ENCODE assay signal across 8 mouse cellular contexts in genomic region chr6:83121863-83122710, GRCm38 (mm10). TPM values are rescaled to one million over a fixed set of nuclear protein-coding genes. Genes with fewer than 3 reads are reported as not detected.
DNase-seq lines count a peak whose midpoint lies in the region; ATAC-seq and TF ChIP-seq lines count a peak whose summit lies in the region.

No protein-coding gene starts in this region.

- peak overlapping the region; percentile 95 for H3K4me2 ChIP-seq in hindbrain, embryonic 12.5 days (replicated peaks)

- peak overlapping the region; percentile 74 for H3K27ac ChIP-seq in spleen, adult 2 months (ENCODE audit: insufficient read depth, low read length)
- H3K27ac ChIP-seq in hindbrain, embryonic 12.5 days = peak overlapping the region; percentile 99

- ATAC-seq in hindbrain, embryonic 12.5 days (ENCODE audit: low FRiP score) = peak; percentile 11; the same call in 1 of the 2 replicates
- peak; percentile 30 for ATAC-seq in megakaryocyte, adult 5-6 weeks (ENCODE audit: poor library complexity, severe bottlenecking)

- TF ChIP-seq POLR2A in spleen, adult 2 months (IDR thresholded peaks at IDR 0.05; ENCODE audit: low read depth, low read length) = no peak

- H3K4me3 ChIP-seq in spleen, adult 2 months (ENCODE audit: extremely low read depth, insufficient read depth, insufficient read length) = peak overlapping the region; percentile 65
- H3K4me3 ChIP-seq in hindbrain, embryonic 12.5 days = peak overlapping the region; percentile 82

- H3K36me3 ChIP-seq in spleen, adult 2 months (ENCODE audit: control insufficient read depth, insufficient read depth, low read length) = peaks cover 1% of the 10 kb centered on the region
- peaks cover 27% of the 10 kb centered on the region for H3K36me3 ChIP-seq in hindbrain, embryonic 12.5 days

- H3K27me3 ChIP-seq in spleen, adult 2 months (ENCODE audit: control insufficient read depth, insufficient read depth, low read length) = no peaks in the 10 kb centered on the region
- H3K27me3 ChIP-seq in hindbrain, embryonic 12.5 days = no peaks in the 10 kb centered on the region

- peaks cover 26% of the 10 kb centered on the region for H3K4me1 ChIP-seq in spleen, adult 2 months (ENCODE audit: control insufficient read depth, insufficient read depth, insufficient read length)
- peaks cover 55% of the 10 kb centered on the region for H3K4me1 ChIP-seq in hindbrain, embryonic 12.5 days

- peak overlapping the region; percentile 97 for H3K9ac ChIP-seq in hindbrain, embryonic 12.5 days

- H3K9me3 ChIP-seq in hindbrain, embryonic 12.5 days (replicated peaks) = no peaks in the 10 kb centered on the region

- TF ChIP-seq CTCF in spleen, adult 2 months (IDR thresholded peaks at IDR 0.05; ENCODE audit: extremely low read depth, insufficient read depth, insufficient read length, insufficient replicate concordance) = no peak

- peak; percentile 64 for DNase-seq in gastrocnemius, postnatal 10 days
- DNase-seq in gastrocnemius, adult 18-20 months (ENCODE audit: low spot score) = no peak
- no peak for DNase-seq in spleen, adult 2 months (ENCODE audit: low read depth in 1 of 2, low spot score in 2 of 2)
- DNase-seq in spleen, postnatal 36 days (ENCODE audit: low spot score in 2 of 2) = no peak
- DNase-seq in retina, embryonic 14.5 days (ENCODE audit: low spot score) = no peak
- no peak for DNase-seq in layer of hippocampus, adult 11-12 months (ENCODE audit: low spot score)

- 4% methylated on average over 52 of the region's 52 CpGs for WGBS in spleen, adult 2 months
- whole genome bisulfite sequencing in hindbrain, embryonic 12.5 days = 2% methylated on average over 46 of the region's 52 CpGs

RNA-seq across cellular contexts. Expression of gene Wbp1, which starts 0.7 kb away (rescaled TPM):
- 10 to 100 TPM; 48.0 to 52.3 TPM for total RNA-seq in gastrocnemius, postnatal 10 days (2021)
- 10 to 100 TPM; 46.4 to 46.7 TPM for total RNA-seq in gastrocnemius, adult 18-20 months (2021)
- polyA plus RNA-seq in spleen, adult 2 months (2012; rRNA removed) = 83.4 and 95.3 TPM in 2 replicates
- polyA plus RNA-seq in hindbrain, embryonic 12.5 days (2016; fragmentation: Nextera tagmentation; extraction: Ambion mirVana) = 206 and 212 TPM in 2 replicates
- total RNA-seq in megakaryocyte, adult 5-6 weeks (2015) = 33.5 and 34.8 TPM in 2 replicates
- total RNA-seq in megakaryocyte, adult 5-6 weeks (2017) = 74.0 and 89.9 TPM in 2 replicates

RNA-seq across cellular contexts. Expression of gene Ino80b, which starts 3.1 kb away (rescaled TPM):
- 10 to 100 TPM; 13.1 to 15.2 TPM for total RNA-seq in gastrocnemius, postnatal 10 days (2021)
- 10 to 100 TPM; 15.6 to 15.7 TPM for total RNA-seq in gastrocnemius, adult 18-20 months (2021)
- 27.1 and 53.4 TPM in 2 replicates for polyA plus RNA-seq in spleen, adult 2 months (2012; rRNA removed)
- polyA plus RNA-seq in hindbrain, embryonic 12.5 days (2016; fragmentation: Nextera tagmentation; extraction: Ambion mirVana) = 19.6 and 19.9 TPM in 2 replicates
- 18.8 and 19.6 TPM in 2 replicates for total RNA-seq in megakaryocyte, adult 5-6 weeks (2015)
- 26.0 and 36.2 TPM in 2 replicates for total RNA-seq in megakaryocyte, adult 5-6 weeks (2017)

RNA-seq across cellular contexts. Expression of gene Mogs, which starts 6.8 kb away (rescaled TPM):
- 10 to 100 TPM; 11.0 to 15.7 TPM for total RNA-seq in gastrocnemius, postnatal 10 days (2021)
- total RNA-seq in gastrocnemius, adult 18-20 months (2021) = 1 to 10 TPM; 6.2 to 6.5 TPM
- polyA plus RNA-seq in spleen, adult 2 months (2012; rRNA removed) = 54.5 and 67.2 TPM in 2 replicates
- 42.6 TPM in 2 replicates for polyA plus RNA-seq in hindbrain, embryonic 12.5 days (2016; fragmentation: Nextera tagmentation; extraction: Ambion mirVana)
- total RNA-seq in megakaryocyte, adult 5-6 weeks (2015) = 17.5 and 21.6 TPM in 2 replicates
- total RNA-seq in megakaryocyte, adult 5-6 weeks (2017) = 33.4 and 38.7 TPM in 2 replicates

RNA-seq across cellular contexts. Expression of gene Rtkn, which starts 13.2 kb away (rescaled TPM):
- total RNA-seq in gastrocnemius, postnatal 10 days (2021) = 10 to 100 TPM; 22.3 to 24.5 TPM
- total RNA-seq in gastrocnemius, adult 18-20 months (2021) = 10 to 100 TPM in 1 of 2 experiments, 1 to 10 TPM in 1; 9.3 to 11.7 TPM
- polyA plus RNA-seq in spleen, adult 2 months (2012; rRNA removed) = 3.6 and 5.7 TPM in 2 replicates
- polyA plus RNA-seq in hindbrain, embryonic 12.5 days (2016; fragmentation: Nextera tagmentation; extraction: Ambion mirVana) = 40.7 and 42.6 TPM in 2 replicates
- total RNA-seq in megakaryocyte, adult 5-6 weeks (2015) = 0.52 and 0.67 TPM in 2 replicates
- 0.29 and 1.2 TPM in 2 replicates for total RNA-seq in megakaryocyte, adult 5-6 weeks (2017)

RNA-seq across cellular contexts. Expression of gene Mrpl53, which starts 13.2 kb away (rescaled TPM):
- 100 to 1,000 TPM; 101 to 114 TPM for total RNA-seq in gastrocnemius, postnatal 10 days (2021)
- 100 to 1,000 TPM; 102 TPM for total RNA-seq in gastrocnemius, adult 18-20 months (2021)
- 35.0 and 39.7 TPM in 2 replicates for polyA plus RNA-seq in spleen, adult 2 months (2012; rRNA removed)
- polyA plus RNA-seq in hindbrain, embryonic 12.5 days (2016; fragmentation: Nextera tagmentation; extraction: Ambion mirVana) = 110 and 124 TPM in 2 replicates
- 44.5 and 45.8 TPM in 2 replicates for total RNA-seq in megakaryocyte, adult 5-6 weeks (2015)
- 20.8 and 27.7 TPM in 2 replicates for total RNA-seq in megakaryocyte, adult 5-6 weeks (2017)
